Mouse (Mus musculus) forebrain, embryonic 14.5 days (tissue): ENCODE results near the gene Nup107. TPM values are rescaled to one million over a fixed set of nuclear protein-coding genes. Genes with fewer than 3 reads are reported as not detected.

Experiments used
- ATAC-seq: fragments of 200-750 bp; cut with Nextera tagmentation; 2 replicates; pipeline ENCODE4 v1.8.0; 2017; ENCODE audit warnings: mild to moderate bottlenecking, moderate library complexity
- DNase-seq: peaks from one replicate; pipeline ENCODE4 v3.0.0-alpha.2; 2015; ENCODE audit warnings: low spot score
- H3K27ac ChIP-seq: fragments of 300-500 bp; sonication (generic); 2 replicates; pipeline ENCODE4 v1.5.1; 2014; ENCODE audit warnings: low read depth, mild to moderate bottlenecking, control low read depth, low read length, moderate library complexity
- H3K27me3 ChIP-seq: fragments of 300-500 bp; sonication (generic); replicated peaks from 2 replicates; pipeline ENCODE4 v1.6.1; 2014; ENCODE audit warnings: low read length, control low read depth, mixed read lengths; ENCODE audit not compliant: control insufficient read depth, insufficient read depth
- H3K36me3 ChIP-seq: fragments of 300-500 bp; sonication (generic); 2 replicates; pipeline ENCODE4 v1.6.1; 2014; ENCODE audit warnings: low read length, control low read depth; ENCODE audit not compliant: control insufficient read depth, insufficient read depth
- H3K4me1 ChIP-seq: fragments of 300-500 bp; sonication (generic); 2 replicates; pipeline ENCODE4 v1.6.1; 2014; ENCODE audit warnings: antibody characterized with exemption, low read length, control low read depth; ENCODE audit not compliant: control insufficient read depth, insufficient read depth
- H3K4me2 ChIP-seq: fragments of 300-500 bp; sonication (generic); 2 replicates; pipeline ENCODE4 v1.6.1; 2014; ENCODE audit warnings: mild to moderate bottlenecking, control low read depth, low read length
- H3K4me3 ChIP-seq: fragments of 300-500 bp; sonication (generic); 2 replicates; pipeline ENCODE4 v1.5.1; 2014; ENCODE audit warnings: low read depth, low read length, control low read depth
- H3K9ac ChIP-seq: fragments of 300-500 bp; sonication (generic); 2 replicates; pipeline ENCODE4 v1.6.1; 2014; ENCODE audit warnings: mild to moderate bottlenecking, low read length, control low read depth, moderate library complexity
- H3K9me3 ChIP-seq: fragments of 300-500 bp; sonication (generic); replicated peaks from 2 replicates; pipeline ENCODE4 v1.6.1; 2016; ENCODE audit warnings: low read length, control low read depth, mixed read lengths; ENCODE audit not compliant: control insufficient read depth
- WGBS: fragments of 180-500 bp; shearing (Covaris S2); extraction: QIAGEN DNeasy Blood & Tissue Kit; methylation state at CpG from one replicate; pipeline ENCODE4 v1.1.7; 2014; 5-methylcytosine and 5-hydroxymethylcytosine counted together
- polyA plus RNA-seq: library from polyadenylated mRNA; unstranded; fragments of >200 nt; fragmentation: Nextera tagmentation; extraction: Ambion mirVana; gene quantifications from 2 replicates; pipeline ENCODE4 v1.2.1, GENCODE M21; 2014

Nup107 gene
- polyA plus RNA-seq, 1 experiment from 2014 or later: 68.7 TPM

GRCm38 (mm10) chr10:117771131-117771510 lies 21.4 kb downstream of the Nup107 start:
- no peak overlapping the region for H3K9ac ChIP-seq
- H3K4me1 ChIP-seq: no peaks in the 10 kb centered on the region
- H3K27ac ChIP-seq: no peak overlapping the region
- ATAC-seq (no peak), DNase-seq (no peak)
- no peaks in the 10 kb centered on the region for H3K9me3 ChIP-seq
- no peaks in the 10 kb centered on the region for H3K27me3 ChIP-seq
- H3K36me3 ChIP-seq: peaks cover 84% of the 10 kb centered on the region
- WGBS: 95% methylated on average over 10 of the region's 10 CpGs
- H3K4me3 ChIP-seq: no peak overlapping the region
- no peak overlapping the region for H3K4me2 ChIP-seq

GRCm38 (mm10) chr10:117770286-117771130 lies 22.0 kb downstream of the Nup107 start:
- Histone ChIP-seq H3K4me1 (no peaks in the 10 kb centered on the region), H3K9me3 (no peaks in the 10 kb centered on the region), H3K4me3 (no peak overlapping the region), H3K4me2 (no peak overlapping the region), H3K27me3 (no peaks in the 10 kb centered on the region), H3K36me3 (peaks cover 84% of the 10 kb centered on the region), H3K9ac (no peak overlapping the region), H3K27ac (no peak overlapping the region)
- 94% methylated on average over 18 of the region's 18 CpGs for WGBS
- ATAC-seq: no peak
- no peak for DNase-seq

- Histone ChIP-seq H3K27me3 (no peaks in the 10 kb centered on the region), H3K27ac (no peak overlapping the region), H3K9me3 (no peaks in the 10 kb centered on the region), H3K4me1 (no peaks in the 10 kb centered on the region), H3K36me3 (peaks cover 84% of the 10 kb centered on the region), H3K9ac (no peak overlapping the region), H3K4me3 (no peak overlapping the region), H3K4me2 (no peak overlapping the region)
- 89% methylated on average over 9 of the region's 9 CpGs for WGBS
- no peak for ATAC-seq
- no peak for DNase-seq
Observed at GRCm38 (mm10) chr10:117769541-117770285, 22.8 kb downstream of the Nup107 start.

- H3K36me3 ChIP-seq: peaks cover 81% of the 10 kb centered on the region
Observed at GRCm38 (mm10) chr10:117768141-117768440, 24.4 kb downstream of the Nup107 start.

DNA sequence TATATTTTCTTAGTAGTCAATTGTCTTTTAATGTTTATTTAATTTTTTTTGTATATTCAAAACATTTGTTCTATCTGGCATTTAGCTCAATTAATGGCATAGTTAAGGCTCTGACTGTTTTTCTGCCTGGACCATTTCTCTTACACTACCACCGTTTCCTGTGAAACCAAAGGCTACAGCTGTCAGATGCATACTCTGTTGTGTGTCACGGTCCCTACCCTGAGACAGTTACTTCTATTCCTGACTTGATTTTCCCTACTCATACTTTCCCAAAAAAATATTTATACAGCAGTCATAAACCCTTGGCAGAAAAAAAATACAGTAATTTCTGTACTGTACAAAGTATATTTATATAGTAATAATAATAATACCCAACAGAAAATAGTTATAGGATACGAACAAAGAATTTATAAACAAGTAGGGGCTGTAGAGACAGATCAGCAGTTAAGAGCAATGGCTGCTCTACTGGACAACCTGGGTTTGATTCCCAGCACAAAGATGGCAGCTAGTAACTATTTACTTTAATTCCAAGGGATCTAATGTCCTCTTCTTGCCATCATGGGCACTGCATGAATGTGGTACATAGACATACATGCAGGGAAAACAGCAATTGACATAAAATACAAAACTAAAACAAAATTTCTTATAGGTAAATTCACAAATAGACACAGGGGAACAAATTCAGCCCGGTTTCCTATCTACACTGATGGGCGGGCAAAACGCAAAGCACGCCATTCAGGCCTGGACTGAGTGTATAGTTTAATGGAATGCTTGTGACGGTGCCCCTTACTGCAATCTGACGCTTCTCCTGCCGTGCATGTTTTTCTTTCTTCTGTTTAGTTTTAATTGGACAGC lies 25.0 kb downstream of the Nup107 start:
- no peaks in the 10 kb centered on the region for H3K27me3 ChIP-seq
- no peak overlapping the region for H3K27ac ChIP-seq
- DNase-seq (no peak), ATAC-seq (no peak)
- 68% methylated on average over 10 of the region's 10 CpGs for WGBS
- H3K4me1 ChIP-seq: no peaks in the 10 kb centered on the region
- H3K9me3 ChIP-seq: no peaks in the 10 kb centered on the region
- no peak overlapping the region for H3K4me3 ChIP-seq
- H3K9ac ChIP-seq: no peak overlapping the region
- H3K36me3 ChIP-seq: peaks cover 81% of the 10 kb centered on the region
- no peak overlapping the region for H3K4me2 ChIP-seq

More at GRCm38 (mm10) chr10:117768141-117768440, 24.4 kb downstream of the Nup107 start:
- H3K4me1 ChIP-seq: no peaks in the 10 kb centered on the region
- H3K9ac ChIP-seq: no peak overlapping the region
- H3K4me3 ChIP-seq: no peak overlapping the region
- DNase-seq (no peak), ATAC-seq (no peak)
- H3K27ac ChIP-seq: no peak overlapping the region
- no peaks in the 10 kb centered on the region for H3K27me3 ChIP-seq
- H3K9me3 ChIP-seq: no peaks in the 10 kb centered on the region
- WGBS: 74% methylated on average over 7 of the region's 7 CpGs
- no peak overlapping the region for H3K4me2 ChIP-seq

- Histone ChIP-seq H3K27ac (no peak overlapping the region), H3K9me3 (no peaks in the 10 kb centered on the region), H3K4me2 (no peak overlapping the region), H3K4me3 (no peak overlapping the region), H3K4me1 (no peaks in the 10 kb centered on the region), H3K27me3 (no peaks in the 10 kb centered on the region), H3K36me3 (peaks cover 82% of the 10 kb centered on the region), H3K9ac (no peak overlapping the region)
- DNase-seq (no peak), ATAC-seq (no peak)
- 96% methylated on average over 5 of the region's 5 CpGs for WGBS
Observed at GRCm38 (mm10) chr10:117766896-117767160, 25.7 kb downstream of the Nup107 start.

DNA sequence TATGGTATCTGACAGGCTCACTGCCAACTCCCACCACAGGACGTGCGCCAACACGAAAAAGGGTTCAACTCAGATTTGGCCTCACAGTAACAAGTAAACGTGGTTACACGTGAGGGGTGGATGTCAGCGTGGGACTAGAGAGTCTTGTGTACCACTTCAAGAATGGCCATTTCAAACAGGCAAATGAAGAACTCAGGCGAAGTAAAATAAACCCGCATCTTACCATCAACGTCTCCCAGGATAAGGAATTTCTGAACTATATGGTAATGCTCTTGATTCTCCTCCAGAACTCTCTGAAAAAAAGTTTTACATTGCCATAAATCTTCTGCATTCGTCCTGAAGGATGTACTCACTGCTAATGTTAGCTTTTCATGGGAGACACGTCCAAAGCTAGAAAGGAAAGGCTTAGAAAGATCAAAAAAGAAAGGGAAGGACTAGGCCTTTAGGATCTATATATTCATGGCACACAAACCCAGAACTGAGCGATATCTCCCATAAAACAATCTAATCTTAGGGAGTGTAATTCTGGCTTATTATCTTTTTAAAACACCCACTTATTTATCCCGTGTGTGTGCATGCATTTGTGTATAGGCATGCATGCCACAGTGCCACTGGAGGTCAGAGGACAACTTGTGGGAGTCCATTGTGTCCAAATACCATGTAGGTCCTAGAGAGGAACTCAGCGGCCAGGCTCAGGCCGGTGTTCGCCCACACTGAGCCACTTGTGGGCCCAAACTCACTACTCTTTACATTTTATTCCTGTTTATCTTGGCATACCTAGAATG lies 26.2 kb downstream of the Nup107 start:
- no peak for DNase-seq
- Histone ChIP-seq H3K27ac (no peak overlapping the region), H3K9me3 (no peaks in the 10 kb centered on the region), H3K9ac (no peak overlapping the region), H3K27me3 (no peaks in the 10 kb centered on the region), H3K4me3 (no peak overlapping the region), H3K4me2 (no peak overlapping the region), H3K4me1 (no peaks in the 10 kb centered on the region), H3K36me3 (peaks cover 82% of the 10 kb centered on the region)
- ATAC-seq: no peak
- WGBS: 94% methylated on average over 16 of the region's 16 CpGs

DNA sequence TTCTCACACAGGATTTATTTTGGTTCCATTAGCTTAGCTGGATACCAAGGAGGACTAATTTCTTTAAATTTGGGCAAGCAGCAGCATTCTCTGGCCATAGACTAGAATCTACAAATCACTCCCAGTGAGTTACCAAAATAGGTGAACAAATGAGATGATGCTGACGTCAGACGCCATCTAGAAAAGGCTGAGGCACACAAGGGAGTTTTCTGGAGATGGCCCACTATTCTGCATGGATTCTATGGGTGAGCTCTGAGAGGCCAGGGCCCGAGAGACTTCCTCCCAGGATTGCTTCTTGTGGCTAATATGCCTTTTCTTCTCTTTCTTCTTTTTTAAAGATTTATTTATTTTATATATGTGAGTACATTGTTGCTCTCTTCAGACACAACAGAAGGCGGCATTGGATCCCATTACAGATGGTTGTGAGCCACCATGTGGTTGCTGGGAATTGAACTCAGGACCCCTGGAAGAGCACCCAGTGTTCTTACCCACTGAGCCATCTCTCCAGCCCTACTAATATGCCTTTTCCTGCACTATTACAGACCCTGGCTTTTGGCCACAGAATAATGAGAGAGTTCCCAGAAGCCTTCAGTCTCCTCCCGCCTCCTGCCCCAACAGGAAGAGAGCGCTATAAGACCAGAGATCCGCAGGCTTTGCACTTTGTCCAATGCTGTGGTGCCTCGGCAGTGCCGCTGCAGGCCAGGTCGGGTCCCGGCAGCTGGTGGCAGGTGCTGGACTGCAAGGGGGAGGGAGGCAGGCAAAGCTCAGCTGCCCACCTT lies 27.2 kb downstream of the Nup107 start:
- peaks cover 85% of the 10 kb centered on the region for H3K36me3 ChIP-seq
- 93% methylated on average over 11 of the region's 11 CpGs for WGBS

More for the DNA sequence above, 27.2 kb downstream of the Nup107 start:
- H3K27ac ChIP-seq: no peak overlapping the region
- no peak for ATAC-seq
- H3K4me2 ChIP-seq: no peak overlapping the region
- no peak for DNase-seq
- no peaks in the 10 kb centered on the region for H3K4me1 ChIP-seq
- H3K9me3 ChIP-seq: no peaks in the 10 kb centered on the region
- H3K9ac ChIP-seq: no peak overlapping the region
- no peak overlapping the region for H3K4me3 ChIP-seq
- no peaks in the 10 kb centered on the region for H3K27me3 ChIP-seq
